Mouse (Mus musculus) liver, embryonic 12.5 days (tissue): ENCODE measurements around the gene Brpf1. TPM values are rescaled to one million over a fixed set of nuclear protein-coding genes. Genes with fewer than 3 reads are reported as not detected.

ENCODE experiments used
- ATAC-seq: fragments of 200-750 bp; cut with Nextera tagmentation; 2 replicates; pipeline ENCODE4 v1.8.0; 2017; ENCODE audit warnings: moderate number of reproducible peaks, mild to moderate bottlenecking, moderate library complexity
- H3K27ac ChIP-seq: fragments of 300-500 bp; sonication (generic); 2 replicates; pipeline ENCODE4 v1.5.1; 2016; ENCODE audit warnings: mild to moderate bottlenecking
- H3K27me3 ChIP-seq: fragments of 300-500 bp; sonication (generic); replicated peaks from 2 replicates; pipeline ENCODE4 v1.6.1; 2016; ENCODE audit warnings: mild to moderate bottlenecking, moderate library complexity
- H3K36me3 ChIP-seq: fragments of 300-500 bp; sonication (generic); 2 replicates; pipeline ENCODE4 v1.6.1; 2016; ENCODE audit warnings: mild to moderate bottlenecking, moderate library complexity
- H3K4me1 ChIP-seq: fragments of 300-500 bp; sonication (generic); 2 replicates; pipeline ENCODE4 v1.6.1; 2016
- H3K4me2 ChIP-seq: fragments of 300-500 bp; sonication (generic); 2 replicates; pipeline ENCODE4 v1.6.1; 2016; ENCODE audit warnings: mild to moderate bottlenecking, moderate library complexity
- H3K4me3 ChIP-seq: fragments of 300-500 bp; sonication (generic); 2 replicates; pipeline ENCODE4 v1.5.1; 2016; ENCODE audit warnings: mild to moderate bottlenecking, moderate library complexity
- H3K9ac ChIP-seq: fragments of 300-500 bp; sonication (generic); 2 replicates; pipeline ENCODE4 v1.6.1; 2016; ENCODE audit warnings: mild to moderate bottlenecking, moderate library complexity
- H3K9me3 ChIP-seq: fragments of 300-500 bp; sonication (generic); replicated peaks from 2 replicates; pipeline ENCODE4 v1.6.1; 2016; ENCODE audit warnings: mild to moderate bottlenecking, moderate library complexity
- WGBS: fragments of 180-500 bp; shearing (Covaris S2); methylation state at CpG from one replicate; pipeline ENCODE4 v1.1.7; 2016; ENCODE audit not compliant: insufficient replicate concordance; 5-methylcytosine and 5-hydroxymethylcytosine counted together
- polyA plus RNA-seq: library from polyadenylated mRNA; unstranded; fragments of >200 nt; fragmentation: Nextera tagmentation; extraction: Ambion mirVana; gene quantifications from 2 replicates; pipeline ENCODE4 v1.2.1, GENCODE M21; 2016

Gene Brpf1
- polyA plus RNA-seq, 1 experiment from 2014 or later: 15.8 TPM

GRCm38 (mm10) chr6:113342297-113342696, 35.4 kb downstream of the Brpf1 start:
- H3K9me3 ChIP-seq: no peaks in the 10 kb centered on the region
- peak overlapping the region; percentile 74 for H3K4me2 ChIP-seq
- no peaks in the 10 kb centered on the region for H3K27me3 ChIP-seq
- 33% methylated on average over 4 of the region's 7 CpGs for WGBS
- no peak for ATAC-seq
- H3K4me3 ChIP-seq: no peak overlapping the region
- H3K9ac ChIP-seq: no peak overlapping the region
- H3K27ac ChIP-seq: no peak overlapping the region
- H3K36me3 ChIP-seq: peaks cover 24% of the 10 kb centered on the region
- H3K4me1 ChIP-seq: peaks cover 51% of the 10 kb centered on the region

- peak within 1 kb of the TSS; percentile 68 for H3K9ac ChIP-seq
- peaks cover 18% of the 10 kb centered on the region for H3K36me3 ChIP-seq
- H3K27ac ChIP-seq: no peak within 1 kb of the TSS; the same call in 1 of the 2 replicates
- peak; percentile 76 for ATAC-seq
- H3K4me1 ChIP-seq: peaks cover 48% of the 10 kb centered on the region
- H3K4me2 ChIP-seq: peak within 1 kb of the TSS; percentile 74
- WGBS: 17% methylated on average over 32 of the region's 32 CpGs
- no peaks in the 10 kb centered on the region for H3K9me3 ChIP-seq
- H3K4me3 ChIP-seq: peak within 1 kb of the TSS; percentile 55
- H3K27me3 ChIP-seq: no peaks in the 10 kb centered on the region
Observed at GRCm38 (mm10) chr6:113343177-113344092, 36.5 kb downstream of the Brpf1 start, which contains the start of gene Camk1. Gene Camk1 (minus strand): TSS chr6:113343984.

- no peak overlapping the region; the same call in 1 of the 2 replicates for H3K27ac ChIP-seq
- ATAC-seq: no peak
- no peak overlapping the region for H3K4me3 ChIP-seq
Observed at GRCm38 (mm10) chr6:113344321-113344720, 37.4 kb downstream of the Brpf1 start.

GRCm38 (mm10) chr6:113346897-113347296, 40.0 kb downstream of the Brpf1 start:
- Histone ChIP-seq H3K9ac (no peak overlapping the region), H3K27me3 (no peaks in the 10 kb centered on the region), H3K4me1 (peaks cover 34% of the 10 kb centered on the region), H3K36me3 (no peaks in the 10 kb centered on the region), H3K27ac (no peak overlapping the region), H3K4me3 (no peak overlapping the region), H3K9me3 (no peaks in the 10 kb centered on the region), H3K4me2 (no peak overlapping the region)
- no peak for ATAC-seq
- WGBS: 60% methylated on average over 4 of the region's 4 CpGs

More at GRCm38 (mm10) chr6:113344321-113344720, 37.4 kb downstream of the Brpf1 start:
- H3K9ac ChIP-seq: peak overlapping the region; percentile 68; the same call in 1 of the 2 replicates
- H3K4me1 ChIP-seq: peaks cover 48% of the 10 kb centered on the region
- H3K27me3 ChIP-seq: no peaks in the 10 kb centered on the region
- peak overlapping the region; percentile 74 for H3K4me2 ChIP-seq
- no peaks in the 10 kb centered on the region for H3K9me3 ChIP-seq
- WGBS: 38% methylated on average over 2 of the region's 2 CpGs
- H3K36me3 ChIP-seq: peaks cover 12% of the 10 kb centered on the region

GRCm38 (mm10) chr6:113350538-113350937, 43.6 kb downstream of the Brpf1 start:
- no peak overlapping the region for H3K4me3 ChIP-seq
- ATAC-seq: no peak
- no peak overlapping the region for H3K9ac ChIP-seq
- peaks cover 8% of the 10 kb centered on the region; the same call in 1 of the 2 replicates for H3K4me1 ChIP-seq
- no peak overlapping the region for H3K4me2 ChIP-seq
- no peaks in the 10 kb centered on the region for H3K36me3 ChIP-seq
- H3K27ac ChIP-seq: no peak overlapping the region
- 0 out of 2 replicates have a peak, but pooled peaks cover under 1% of the 10 kb centered on the region for H3K27me3 ChIP-seq
- no peaks in the 10 kb centered on the region for H3K9me3 ChIP-seq

GRCm38 (mm10) chr6:113351161-113351560, 44.2 kb downstream of the Brpf1 start:
- Histone ChIP-seq H3K9ac (no peak overlapping the region), H3K4me1 (peaks cover 8% of the 10 kb centered on the region; the same call in 1 of the 2 replicates), H3K4me2 (no peak overlapping the region), H3K4me3 (no peak overlapping the region), H3K27me3 (0 out of 2 replicates have a peak, but pooled peaks cover 5% of the 10 kb centered on the region), H3K36me3 (no peaks in the 10 kb centered on the region), H3K9me3 (no peaks in the 10 kb centered on the region), H3K27ac (no peak overlapping the region)
- 76% methylated on average over 1 of the region's 1 CpGs for WGBS
- no peak for ATAC-seq

GRCm38 (mm10) chr6:113351653-113352052, 44.7 kb downstream of the Brpf1 start:
- Histone ChIP-seq H3K9me3 (no peaks in the 10 kb centered on the region), H3K4me2 (no peak overlapping the region), H3K4me1 (peaks cover 8% of the 10 kb centered on the region; the same call in 1 of the 2 replicates), H3K27ac (no peak overlapping the region), H3K4me3 (no peak overlapping the region), H3K36me3 (no peaks in the 10 kb centered on the region), H3K27me3 (0 out of 2 replicates have a peak, but pooled peaks cover 5% of the 10 kb centered on the region), H3K9ac (no peak overlapping the region)
- 27% methylated on average over 10 of the region's 10 CpGs for WGBS
- no peak for ATAC-seq

GRCm38 (mm10) chr6:113352820-113353219, 45.9 kb downstream of the Brpf1 start:
- Histone ChIP-seq H3K36me3 (no peaks in the 10 kb centered on the region), H3K9me3 (no peaks in the 10 kb centered on the region), H3K4me2 (no peak overlapping the region), H3K27ac (no peak overlapping the region), H3K4me3 (no peak overlapping the region), H3K27me3 (0 out of 2 replicates have a peak, but pooled peaks cover 5% of the 10 kb centered on the region), H3K9ac (no peak overlapping the region), H3K4me1 (peaks cover 8% of the 10 kb centered on the region; the same call in 1 of the 2 replicates)
- 67% methylated on average over 3 of the region's 3 CpGs for WGBS
- no peak for ATAC-seq

GRCm38 (mm10) chr6:113353696-113354095, 46.8 kb downstream of the Brpf1 start:
- Histone ChIP-seq H3K36me3 (no peaks in the 10 kb centered on the region), H3K4me1 (peaks cover 8% of the 10 kb centered on the region; the same call in 1 of the 2 replicates), H3K9ac (no peak overlapping the region), H3K27me3 (0 out of 2 replicates have a peak, but pooled peaks cover 5% of the 10 kb centered on the region), H3K4me2 (no peak overlapping the region), H3K27ac (no peak overlapping the region), H3K9me3 (no peaks in the 10 kb centered on the region), H3K4me3 (no peak overlapping the region)
- WGBS: 48% methylated on average over 3 of the region's 3 CpGs
- ATAC-seq: no peak

- 0 out of 2 replicates have a peak, but pooled peaks cover 3% of the 10 kb centered on the region for H3K4me1 ChIP-seq
- no peak for ATAC-seq
- H3K9ac ChIP-seq: no peak overlapping the region
- H3K9me3 ChIP-seq: no peaks in the 10 kb centered on the region
- H3K27ac ChIP-seq: no peak overlapping the region
- H3K36me3 ChIP-seq: peaks cover 5% of the 10 kb centered on the region
- no peak overlapping the region for H3K4me3 ChIP-seq
- WGBS: 57% methylated on average over 4 of the region's 4 CpGs
- H3K4me2 ChIP-seq: no peak overlapping the region
- H3K27me3 ChIP-seq: no peaks in the 10 kb centered on the region
Observed at GRCm38 (mm10) chr6:113361476-113361875, 54.5 kb downstream of the Brpf1 start.

GRCm38 (mm10) chr6:113362241-113362640, 55.3 kb downstream of the Brpf1 start:
- Histone ChIP-seq H3K9me3 (no peaks in the 10 kb centered on the region), H3K27me3 (no peaks in the 10 kb centered on the region), H3K36me3 (peaks cover 12% of the 10 kb centered on the region), H3K4me3 (no peak overlapping the region), H3K4me2 (no peak overlapping the region), H3K4me1 (0 out of 2 replicates have a peak, but pooled peaks cover 3% of the 10 kb centered on the region), H3K27ac (no peak overlapping the region), H3K9ac (no peak overlapping the region)
- ATAC-seq: no peak
- 80% methylated on average over 1 of the region's 1 CpGs for WGBS

GRCm38 (mm10) chr6:113364518-113365135, 57.7 kb downstream of the Brpf1 start:
- Histone ChIP-seq H3K4me1 (0 out of 2 replicates have a peak, but pooled peaks cover 3% of the 10 kb centered on the region), H3K4me2 (no peak overlapping the region), H3K9ac (no peak overlapping the region), H3K27me3 (no peaks in the 10 kb centered on the region), H3K9me3 (no peaks in the 10 kb centered on the region), H3K27ac (no peak overlapping the region), H3K4me3 (no peak overlapping the region), H3K36me3 (peaks cover 31% of the 10 kb centered on the region)
- 64% methylated on average over 8 of the region's 8 CpGs for WGBS
- no peak for ATAC-seq
